Mouse (Mus musculus) CH12.LX (cell line): ENCODE results near the gene Grm8. TPM values are rescaled to one million over a fixed set of nuclear protein-coding genes. Genes with fewer than 3 reads are reported as not detected.

Experiments used
- DNase-seq: peaks from one replicate; pipeline ENCODE4 v3.0.0-alpha.2; 2013; ENCODE audit errors: extremely low read depth
- H3K27ac ChIP-seq: 2 replicates; pipeline ENCODE4 v1.5.1; 2012; ENCODE audit warnings: low read depth, mild to moderate bottlenecking, control low read depth, moderate library complexity; ENCODE audit not compliant: insufficient read depth
- H3K27me3 ChIP-seq: replicated peaks from 2 replicates; pipeline ENCODE3; 2012; ENCODE audit warnings: inconsistent platforms
- H3K36me3 ChIP-seq, 2 experiments: replicated peaks in 1 of 2; 2 replicates each; pipeline versions ENCODE3 to v1.6.1; 2012; ENCODE audit warnings: inconsistent platforms in 1 of 2, low read length in 1 of 2, mild to moderate bottlenecking in 1 of 2, mixed read lengths in 1 of 2, moderate library complexity in 1 of 2; ENCODE audit not compliant: control insufficient read depth in 1 of 2, insufficient read depth in 1 of 2
- H3K4me1 ChIP-seq, 2 experiments: 2 replicates each; pipeline ENCODE4 v1.6.1; 2012; ENCODE audit warnings: inconsistent platforms in 1 of 2, moderate library complexity in 1 of 2; ENCODE audit not compliant: insufficient read depth in 2 of 2, control insufficient read depth in 1 of 2
- H3K4me2 ChIP-seq: 2 replicates; pipeline ENCODE4 v1.6.1; 2012; ENCODE audit warnings: low read depth, mild to moderate bottlenecking, control low read depth; ENCODE audit not compliant: poor library complexity, insufficient read depth, severe bottlenecking
- H3K4me3 ChIP-seq, 3 experiments: fragments of 150-350 bp in 1 of 3; sonication (generic) in 1 of 3; replicated peaks in 1 of 3; 2 replicates each; pipeline versions ENCODE3 to v1.5.1; 2011 to 2012; ENCODE audit warnings: low read depth in 2 of 3, low read length in 2 of 3, mild to moderate bottlenecking in 2 of 3, moderate library complexity in 2 of 3, control low read depth in 1 of 3, improper control_type of control experiment in 1 of 3, inconsistent platforms in 1 of 3, mixed read lengths in 1 of 3; ENCODE audit not compliant: poor library complexity in 1 of 3
- H3K79me2 ChIP-seq: replicated peaks from 2 replicates; pipeline ENCODE4 v1.6.1; 2012; ENCODE audit warnings: mild to moderate bottlenecking, moderate library complexity; ENCODE audit not compliant: control insufficient read depth, poor library complexity, insufficient read depth, severe bottlenecking; ENCODE audit errors: extremely low read depth
- H3K9ac ChIP-seq: 2 replicates; pipeline ENCODE4 v1.6.1; 2012; ENCODE audit warnings: low read depth, mild to moderate bottlenecking, control low read depth, moderate library complexity; ENCODE audit not compliant: insufficient read depth
- H3K9me3 ChIP-seq: replicated peaks from 2 replicates; pipeline ENCODE3; 2012; ENCODE audit warnings: low read length, inconsistent platforms, mixed read lengths
- BHLHE40 ChIP-seq: IDR thresholded peaks from 2 replicates; pipeline ENCODE4 v1.6.1; 2011; ENCODE audit warnings: mild to moderate bottlenecking, low read depth, low read length, improper control_type of control experiment
- CHD2 ChIP-seq: IDR thresholded peaks from 2 replicates; pipeline ENCODE4 v1.6.1; 2011; ENCODE audit warnings: low read length, improper control_type of control experiment
- CTCF ChIP-seq, 2 experiments: IDR thresholded peaks in 1 of 2; conservative IDR thresholded peaks in 1 of 2; 2 replicates each; pipeline ENCODE4 v1.5.1; 2011 to 2012; ENCODE audit warnings: low read depth in 2 of 2, low read length in 2 of 2, improper control_type of control experiment in 1 of 2, inconsistent platforms in 1 of 2, mild to moderate bottlenecking in 1 of 2, moderate library complexity in 1 of 2
- E2F4 ChIP-seq: IDR thresholded peaks from 2 replicates; pipeline ENCODE4 v1.6.1; 2011; ENCODE audit warnings: low read depth, low read length, improper control_type of control experiment; ENCODE audit not compliant: insufficient replicate concordance
- ELF1 ChIP-seq: IDR thresholded peaks from 2 replicates; pipeline ENCODE4 v1.6.1; 2014; ENCODE audit warnings: low read depth, mild to moderate bottlenecking, inconsistent platforms, low read length, improper control_type of control experiment
- IRF4 ChIP-seq: IDR thresholded peaks from 2 replicates; pipeline ENCODE4 v1.6.1; 2014; ENCODE audit warnings: low read depth, mild to moderate bottlenecking, inconsistent platforms, low read length, improper control_type of control experiment
- JUN ChIP-seq: IDR thresholded peaks from 2 replicates; pipeline ENCODE4 v1.6.1; 2011; ENCODE audit warnings: low read depth, mild to moderate bottlenecking, low read length, improper control_type of control experiment, moderate library complexity; ENCODE audit not compliant: insufficient read depth
- JUND ChIP-seq: conservative IDR thresholded peaks from 2 replicates; pipeline ENCODE4 v1.6.1; 2011; ENCODE audit warnings: low read depth, low read length, improper control_type of control experiment
- MAX ChIP-seq: IDR thresholded peaks from 2 replicates; pipeline ENCODE4 v1.6.1; 2011; ENCODE audit warnings: low read length, improper control_type of control experiment
- MAZ ChIP-seq: IDR thresholded peaks from 2 replicates; pipeline ENCODE4 v1.6.1; 2012; ENCODE audit warnings: low read depth, mild to moderate bottlenecking, inconsistent platforms, low read length, improper control_type of control experiment, moderate library complexity
- MEF2A ChIP-seq: IDR thresholded peaks from 2 replicates; pipeline ENCODE4 v1.6.1; 2014; ENCODE audit warnings: low read depth, mild to moderate bottlenecking, inconsistent platforms, low read length, improper control_type of control experiment, borderline replicate concordance
- MXI1 ChIP-seq: IDR thresholded peaks from 2 replicates; pipeline ENCODE4 v1.6.1; 2011; ENCODE audit warnings: mild to moderate bottlenecking, low read depth, low read length, improper control_type of control experiment
- NRF1 ChIP-seq: IDR thresholded peaks from 2 replicates; pipeline ENCODE4 v1.6.1; 2014; ENCODE audit warnings: low read depth, mild to moderate bottlenecking, inconsistent platforms, low read length, improper control_type of control experiment, moderate library complexity
- PAX5 ChIP-seq: IDR thresholded peaks from 2 replicates; pipeline ENCODE4 v1.6.1; 2012; ENCODE audit warnings: low read length, inconsistent platforms, mixed read lengths
- POLR2A ChIP-seq: IDR thresholded peaks from 2 replicates; pipeline ENCODE4 v1.6.1; 2011; ENCODE audit warnings: low read depth, mild to moderate bottlenecking, improper control_type of control experiment, low read length
- RAD21 ChIP-seq: IDR thresholded peaks from 2 replicates; pipeline ENCODE4 v1.6.1; 2011; ENCODE audit warnings: low read depth, mild to moderate bottlenecking, low read length, improper control_type of control experiment, moderate library complexity
- SMC3 ChIP-seq: IDR thresholded peaks from 2 replicates; pipeline ENCODE4 v1.6.1; 2011; ENCODE audit warnings: low read depth, low read length, improper control_type of control experiment
- UBTF ChIP-seq: IDR thresholded peaks from 2 replicates; pipeline ENCODE4 v1.6.1; 2012; ENCODE audit warnings: low read depth, mild to moderate bottlenecking, inconsistent platforms, low read length, improper control_type of control experiment, moderate library complexity
- USF1 ChIP-seq: IDR thresholded peaks from 2 replicates; pipeline ENCODE4 v1.6.1; 2014; ENCODE audit warnings: low read depth, mild to moderate bottlenecking, inconsistent platforms, low read length, improper control_type of control experiment
- USF2 ChIP-seq: conservative IDR thresholded peaks from 2 replicates; pipeline ENCODE4 v1.6.1; 2011; ENCODE audit warnings: low read depth, low read length, improper control_type of control experiment
- ZKSCAN1 ChIP-seq: IDR thresholded peaks from 2 replicates; pipeline ENCODE4 v1.6.1; 2012; ENCODE audit warnings: low read depth, inconsistent platforms, low read length, improper control_type of control experiment, borderline replicate concordance
- ZMIZ1 ChIP-seq: IDR thresholded peaks from 2 replicates; pipeline ENCODE4 v1.6.1; 2012; ENCODE audit warnings: low read depth, mild to moderate bottlenecking, inconsistent platforms, low read length, improper control_type of control experiment
- dilution Hi-C: fragments of 300-500 bp; cut with MboI; formaldehyde crosslinking; loops from 2 replicates; pipeline ENCODE4 v1.14.3; 2020; ENCODE audit warnings: low sequenced_read_pairs; ENCODE audit not compliant: extremely low pct_unique_long_range_greater_than_20kb, extremely low pct_ligation_motif_present
- in situ Hi-C: fragments of 300-500 bp; cut with MboI; formaldehyde crosslinking; loops from 3 replicates; pipeline ENCODE4 v1.14.3; 2019; ENCODE audit warnings: low sequenced_read_pairs, low pct_ligation_motif_present, low pct_unique_long_range_greater_than_20kb, mixed read lengths
- polyA plus RNA-seq: library from polyadenylated mRNA; unstranded; fragments of >175 nt; gene quantifications from 2 replicates; pipeline ENCODE4 v1.2.1, GENCODE M21; 2012; ENCODE audit warnings: low read depth; ENCODE audit not compliant: insufficient read length
- total RNA-seq, 2 experiments: library from RNA; depleted of rRNA; stranded (reverse); fragments of 300-350 nt in 1 of 2; fragments of >200 nt in 1 of 2; gene quantifications; 2 replicates each; pipeline ENCODE4 v1.2.3; 2012 to 2014

Grm8 gene
- total and polyA plus RNA-seq, 3 experiments, result 0.08 to 0.72 (median 0.21) TPM

GRCm38 (mm10) chr6:27965237-27965636, 169.7 kb downstream of the Grm8 start:
- TF ChIP-seq RAD21 (peak; percentile 17), IRF4 (no peak), USF1 (no peak), CTCF (conservative IDR thresholded peaks at IDR 0.05 in 1 of 2, IDR thresholded peaks at IDR 0.05 in 1 of 2; ENCODE audit: low read depth in 2 of 2, low read length in 2 of 2) (peak in 1 of 2 experiments; percentile 24; a peak in 1 of 4 replicates), USF2 (no peak), UBTF (no peak), SMC3 (peak; percentile 31; the same call in 1 of the 2 replicates)
- peak; percentile 27 for DNase-seq
- Histone ChIP-seq H3K4me2 (no peak overlapping the region), H3K36me3 (no peaks in the 10 kb centered on the region), H3K9ac (no peak overlapping the region), H3K4me1 (peaks cover 12 to 55% of the 10 kb centered on the region in 2 experiments), H3K27ac (no peak overlapping the region), H3K9me3 (peaks cover 2% of the 10 kb centered on the region), H3K79me2 (no peaks in the 10 kb centered on the region), H3K27me3 (no peaks in the 10 kb centered on the region), H3K4me3 (no peak overlapping the region)
- dilution Hi-C loops (no loop called here), in situ Hi-C loops (no loop called here)

GRCm38 (mm10) chr6:27963887-27964286, 171.1 kb downstream of the Grm8 start:
- Histone ChIP-seq H3K9ac (no peak overlapping the region), H3K4me1 (peaks cover 12 to 53% of the 10 kb centered on the region in 2 experiments), H3K27me3 (no peaks in the 10 kb centered on the region), H3K36me3 (no peaks in the 10 kb centered on the region), H3K4me2 (no peak overlapping the region), H3K27ac (no peak overlapping the region), H3K9me3 (peaks cover 2% of the 10 kb centered on the region), H3K4me3 (no peak overlapping the region), H3K79me2 (no peaks in the 10 kb centered on the region)
- no peak for TF ChIP-seq USF1
- peak in 1 of 2 experiments; percentile 41; a peak in 2 of 4 replicates for TF ChIP-seq CTCF (conservative IDR thresholded peaks at IDR 0.05 in 1 of 2, IDR thresholded peaks at IDR 0.05 in 1 of 2; ENCODE audit: low read depth in 2 of 2, low read length in 2 of 2)
- TF ChIP-seq SMC3, result peak; percentile 23; the same call in 1 of the 2 replicates
- peak; percentile 36 for TF ChIP-seq RAD21
- TF ChIP-seq MAX, result no peak
- no peak for DNase-seq
- dilution Hi-C loops (no loop called here), in situ Hi-C loops (no loop called here)

- H3K36me3 ChIP-seq, result no peaks in the 10 kb centered on the region
- H3K27ac ChIP-seq, result no peak overlapping the region
- H3K79me2 ChIP-seq, result no peaks in the 10 kb centered on the region
- H3K9ac ChIP-seq, result no peak overlapping the region
- no peak overlapping the region for H3K4me3 ChIP-seq
- TF ChIP-seq POLR2A, result no peak
- no peak for TF ChIP-seq IRF4
- TF ChIP-seq MAX, result no peak
- TF ChIP-seq PAX5, result no peak
- TF ChIP-seq MEF2A, result no peak
- TF ChIP-seq MXI1, result no peak
- TF ChIP-seq ZMIZ1, result no peak
- TF ChIP-seq RAD21, result no peak
- no peak for TF ChIP-seq USF2
- TF ChIP-seq ZKSCAN1, result no peak
- no peak for TF ChIP-seq E2F4
- TF ChIP-seq MAZ, result no peak
- TF ChIP-seq JUN, result no peak
- no peak for TF ChIP-seq CHD2
- no peak for TF ChIP-seq ELF1
- TF ChIP-seq JUND, result no peak
- no peak for TF ChIP-seq NRF1
- TF ChIP-seq BHLHE40, result no peak
- in situ Hi-C loops, result no loop called here
- no peaks in the 10 kb centered on the region for H3K27me3 ChIP-seq
- peaks cover 1 to 11% of the 10 kb centered on the region in 2 experiments; a peak in 2 of 4 replicates for H3K4me1 ChIP-seq
- H3K9me3 ChIP-seq, result no peaks in the 10 kb centered on the region
- dilution Hi-C loops, result no loop called here
- DNase-seq, result no peak
- no peak overlapping the region for H3K4me2 ChIP-seq
These were observed 178.6 kb downstream of the Grm8 start for GRCm38 (mm10) chr6:27956278-27956857.
